Mouse (Mus musculus) central nervous system, embryonic 11.5 days (tissue): ENCODE measurements around the gene Pnisr. TPM values are rescaled to one million over a fixed set of nuclear protein-coding genes. Genes with fewer than 3 reads are reported as not detected.

ENCODE experiments used
- polyA plus RNA-seq: library from polyadenylated mRNA; depleted of rRNA; stranded (reverse); fragments of >200 nt; gene quantifications from 2 replicates; pipeline ENCODE4 v1.2.3, GENCODE M21; 2012; rRNA removed

The Pnisr gene
- 292 and 320 TPM in 2 replicates for polyA plus RNA-seq

DNA sequence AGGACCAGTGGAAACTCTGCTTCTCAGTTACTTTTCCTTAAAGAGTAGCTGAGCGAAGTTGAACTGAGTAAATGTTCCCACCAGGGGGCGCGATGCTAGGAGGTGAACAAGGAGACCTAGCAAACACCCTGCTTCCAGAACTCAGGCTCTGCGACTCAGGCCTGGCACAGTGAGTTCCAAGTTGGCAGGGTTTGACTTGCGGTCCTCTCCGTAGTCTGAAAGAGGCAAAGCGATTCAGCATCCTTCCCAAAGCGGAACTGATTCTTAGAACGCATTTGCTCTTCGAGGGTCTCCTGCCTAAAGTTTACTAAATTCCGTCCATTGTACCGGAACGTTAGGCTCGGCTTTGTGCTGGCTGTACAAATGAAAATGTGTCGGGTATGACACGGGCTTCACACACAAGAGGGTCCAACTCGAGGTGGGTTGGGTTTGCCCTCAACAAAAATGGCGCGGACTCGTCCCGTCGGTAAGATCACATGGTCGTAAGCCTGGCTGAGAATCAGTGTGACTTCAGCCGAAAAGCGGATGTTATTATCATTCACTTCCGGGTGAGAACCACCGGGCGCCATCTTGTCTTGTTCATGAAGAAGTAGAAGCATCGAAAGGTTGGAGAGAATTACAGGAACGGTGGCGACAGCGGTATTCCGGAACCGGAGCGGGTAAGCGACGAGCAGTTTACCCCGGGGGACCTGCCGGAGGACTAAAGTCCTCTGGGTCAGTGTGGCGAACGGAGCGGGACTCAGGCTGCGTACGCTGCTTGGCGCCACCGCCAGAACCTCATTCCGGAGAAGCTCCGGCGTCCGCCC is at the start of gene Pnisr:
Gene Pnisr, plus strand, starts transcription at position 103 of the 806 bp plus-strand sequence.

DNA sequence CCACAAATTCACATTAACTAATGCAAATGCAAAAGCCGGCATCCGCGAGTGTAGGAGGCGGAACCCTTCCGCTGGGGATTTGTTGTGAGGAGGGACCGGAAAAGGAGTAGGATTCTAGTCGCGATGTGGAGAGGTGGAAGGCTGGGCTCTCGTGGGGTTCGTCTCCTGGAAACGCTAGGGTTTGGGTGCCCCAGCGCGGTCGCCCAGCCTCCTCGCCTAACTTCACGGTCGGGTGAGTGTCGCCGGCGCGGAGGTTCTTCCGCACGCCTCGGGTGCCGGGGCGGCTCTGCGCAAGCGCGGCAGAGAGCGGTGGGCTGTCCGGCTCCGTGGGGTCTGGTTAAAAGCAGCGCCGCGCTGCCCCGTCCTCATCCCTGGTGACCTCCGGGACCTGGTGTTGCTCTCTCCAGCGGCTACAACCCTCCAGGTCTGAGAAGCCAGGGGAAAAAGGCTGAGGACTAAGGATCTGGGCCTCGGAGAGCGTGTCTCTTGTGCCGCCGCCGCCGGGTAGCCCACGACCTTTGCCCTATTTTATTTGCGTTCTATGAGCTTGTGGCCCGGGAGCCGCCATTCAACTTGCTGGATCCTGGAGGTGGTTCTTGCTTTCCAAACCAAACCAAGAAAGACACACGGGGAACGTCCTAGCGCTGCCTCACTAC is 32.3 kb downstream of the Pnisr start, which contains the start of gene Coq3:
Gene Coq3, plus strand, starts transcription at position 109 of the 656 bp plus-strand sequence.

Other genes starting within 250 kb of the Pnisr start
- 2.5 and 5.3 TPM in 2 replicates for gene Prdm13, start 161.6 kb upstream of the Pnisr start, polyA plus RNA-seq
- 18.7 and 30.0 TPM in 2 replicates for gene Ccnc, start 119.9 kb upstream of the Pnisr start, polyA plus RNA-seq
- 14.9 and 16.4 TPM in 2 replicates for gene Usp45, start 80.4 kb upstream of the Pnisr start, polyA plus RNA-seq
- 14.0 and 15.4 TPM in 2 replicates for gene Tstd3, start 80.4 kb upstream of the Pnisr start, polyA plus RNA-seq
- gene Coq3, start 32.1 kb downstream of the Pnisr start, polyA plus RNA-seq: 5.9 and 7.0 TPM in 2 replicates
- 20.1 and 27.9 TPM in 2 replicates for gene Faxc, start 83.7 kb downstream of the Pnisr start, polyA plus RNA-seq